Mouse (Mus musculus) forelimb bud, embryonic 11.5 days (tissue): ENCODE measurements around the gene Slc13a5.

Experiments
- DNase-seq: peaks from one replicate; pipeline ENCODE4 v3.0.0-alpha.2; 2012; ENCODE audit warnings: low read depth, low spot score

The Slc13a5 gene

GRCm38 (mm10) chr11:72265483-72265882, 1.5 kb downstream of the Slc13a5 start:
- no peak for DNase-seq

- DNase-seq: no peak
These were observed 10.6 kb downstream of the Slc13a5 start for GRCm38 (mm10) chr11:72256441-72256840.

GRCm38 (mm10) chr11:72255629-72256028, 11.4 kb downstream of the Slc13a5 start:
- DNase-seq: no peak

GRCm38 (mm10) chr11:72245196-72245753, 21.7 kb downstream of the Slc13a5 start:
- no peak for DNase-seq

GRCm38 (mm10) chr11:72240062-72240860, 26.8 kb downstream of the Slc13a5 start:
- no peak for DNase-seq

GRCm38 (mm10) chr11:72234013-72234412, 33.0 kb downstream of the Slc13a5 start:
- DNase-seq: no peak

- no peak for DNase-seq
These were observed 34.0 kb downstream of the Slc13a5 start for GRCm38 (mm10) chr11:72232991-72233390.

- DNase-seq: no peak
These were observed 35.0 kb downstream of the Slc13a5 start for GRCm38 (mm10) chr11:72232068-72232467.

- no peak for DNase-seq
These were observed 38.5 kb downstream of the Slc13a5 start for GRCm38 (mm10) chr11:72228513-72228912.

GRCm38 (mm10) chr11:72226901-72227300, 40.1 kb downstream of the Slc13a5 start:
- no peak for DNase-seq

- no peak for DNase-seq
These were observed 40.8 kb downstream of the Slc13a5 start for GRCm38 (mm10) chr11:72226020-72226791.

- peak; percentile 75 for DNase-seq
These were observed 42.2 kb downstream of the Slc13a5 start for GRCm38 (mm10) chr11:72224865-72225264.

- DNase-seq: no peak
These were observed 43.6 kb downstream of the Slc13a5 start for GRCm38 (mm10) chr11:72223414-72223813.

GRCm38 (mm10) chr11:72221278-72221677, 45.7 kb downstream of the Slc13a5 start:
- peak; percentile 61 for DNase-seq

- DNase-seq: no peak
These were observed 49.9 kb downstream of the Slc13a5 start for GRCm38 (mm10) chr11:72217116-72217515.

GRCm38 (mm10) chr11:72215410-72215797, 51.6 kb downstream of the Slc13a5 start, which contains the start of gene Med31:
Gene Med31 (minus strand): TSS chr11:72215592.
- DNase-seq: peak; percentile 45

- peak; percentile 97 for DNase-seq
These were observed 52.2 kb downstream of the Slc13a5 start for GRCm38 (mm10) chr11:72214591-72215409.

GRCm38 (mm10) chr11:72207834-72208377, 59.1 kb downstream of the Slc13a5 start:
- DNase-seq: no peak

- peak; percentile 81 for DNase-seq
These were observed 59.7 kb downstream of the Slc13a5 start, which contains the start of the genes 4933427D14Rik and Txndc17 for GRCm38 (mm10) chr11:72207204-72207833. Gene 4933427D14Rik (minus strand): TSS chr11:72207459. Gene Txndc17 (plus strand): TSS chr11:72207547.
